ENCODE assay signal across 8 mouse cellular contexts in the genomic region with DNA sequence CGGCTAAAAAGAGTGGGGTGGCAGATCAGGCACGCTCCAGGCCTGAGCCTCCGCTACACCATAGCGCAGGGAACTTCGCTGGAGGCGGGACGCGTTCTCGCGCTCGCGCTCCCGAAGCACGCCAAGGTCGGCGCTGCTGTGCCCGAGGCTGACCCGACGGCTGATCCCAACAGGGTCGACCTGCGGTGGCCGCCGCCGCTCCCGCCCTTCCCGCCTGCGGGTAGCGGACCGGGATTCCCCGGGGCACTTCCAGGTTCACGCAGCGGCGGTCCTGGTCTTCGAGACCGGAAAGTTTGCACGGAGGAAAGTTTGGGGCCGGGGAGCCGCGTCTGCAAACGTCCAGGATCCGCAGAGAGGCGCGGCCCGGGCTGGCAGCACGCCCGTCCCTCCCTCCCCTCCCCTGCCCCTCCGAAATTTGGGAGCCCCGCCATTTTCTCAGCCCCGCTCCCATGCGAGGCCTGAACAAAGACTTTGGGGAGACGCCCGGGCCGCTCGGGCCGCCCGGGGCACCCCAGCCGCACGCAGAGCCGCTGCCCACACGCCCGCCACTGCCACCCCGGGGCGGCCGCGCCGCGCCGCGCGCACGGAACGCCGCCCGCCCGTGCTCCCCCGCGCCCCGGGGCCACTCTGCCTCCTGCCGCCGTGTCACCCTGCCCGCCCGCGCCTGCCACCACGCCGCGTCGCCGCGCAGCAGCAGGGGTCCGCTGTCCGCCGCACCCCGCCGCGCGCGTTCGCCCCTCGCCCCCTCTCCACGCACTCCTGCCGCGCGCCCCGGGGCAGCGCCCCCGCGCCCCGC. TPM values are rescaled to one million over a fixed set of nuclear protein-coding genes. Genes with fewer than 3 reads are reported as not detected.
DNase-seq lines count a peak whose midpoint lies in the region; ATAC-seq and TF ChIP-seq lines count a peak whose summit lies in the region.

No protein-coding gene starts in this region.

- H3K27me3 ChIP-seq in heart, embryonic 13.5 days (replicated peaks) = peaks cover 85% of the 10 kb centered on the region

- peak overlapping the region; percentile 41 for H3K4me3 ChIP-seq in cortical plate, adult 2 months (ENCODE audit: insufficient read depth, low read length)
- H3K4me3 ChIP-seq in heart, embryonic 13.5 days = peak overlapping the region; percentile 87

- DNase-seq in embryo, embryonic 10 days (ENCODE audit: low spot score) = peak; percentile 63
- DNase-seq in embryo, embryonic 10.5 days (ENCODE audit: low spot score) = no peak
- peak; percentile 29 for DNase-seq in MEL-GATA-1-ER (ENCODE audit: extremely low read depth, low read depth)
- DNase-seq in kidney, postnatal 10 days = peak; percentile 77
- peak; percentile 76 to 81 for DNase-seq in lung, postnatal 4 days
- DNase-seq in spleen, postnatal 4 days (ENCODE audit: low spot score in 2 of 2) = peak; percentile 66 to 86

- TF ChIP-seq CTCF in cortical plate, adult 2 months (IDR thresholded peaks at IDR 0.05; ENCODE audit: extremely low read depth, insufficient read depth, low read length) = no peak

- H3K4me1 ChIP-seq in cortical plate, adult 2 months (ENCODE audit: control insufficient read depth, insufficient read depth, low read length) = peaks cover 15% of the 10 kb centered on the region
- peaks cover 36% of the 10 kb centered on the region for H3K4me1 ChIP-seq in heart, embryonic 13.5 days

- peak overlapping the region; percentile 93 for H3K27ac ChIP-seq in cortical plate, adult 2 months (ENCODE audit: insufficient read depth, low read length)
- peak overlapping the region; percentile 85 for H3K27ac ChIP-seq in heart, embryonic 13.5 days (replicated peaks)

- no peak for ATAC-seq in heart, embryonic 13.5 days (ENCODE audit: extremely low read depth, insufficient number of reproducible peaks, low FRiP score, low TSS enrichment)

- peaks cover 8% of the 10 kb centered on the region for H3K36me3 ChIP-seq in heart, embryonic 13.5 days

- peak overlapping the region; percentile 98 for H3K9ac ChIP-seq in heart, embryonic 13.5 days

- H3K9me3 ChIP-seq in heart, embryonic 13.5 days = no peaks in the 10 kb centered on the region

- 1% methylated on average over 85 of the region's 108 CpGs for WGBS in heart, embryonic 13.5 days

- no peak for TF ChIP-seq POLR2A in cortical plate, adult 2 months (IDR thresholded peaks at IDR 0.05; ENCODE audit: extremely low read depth, insufficient read depth, low read length)

- H3K4me2 ChIP-seq in heart, embryonic 13.5 days = peak overlapping the region; percentile 87

RNA-seq across cellular contexts. Expression of a gene that starts 0.8 kb away (rescaled TPM):
- 82.8 and 89.1 TPM in 2 replicates for polyA plus RNA-seq in cortical plate, adult 2 months (2012; rRNA removed)
- 10.0 and 11.7 TPM in 2 replicates for polyA plus RNA-seq in heart, embryonic 13.5 days (2015; fragmentation: Nextera tagmentation; extraction: Ambion mirVana)

RNA-seq across cellular contexts. Expression of a gene that starts 23.3 kb away (rescaled TPM):
- polyA plus RNA-seq in cortical plate, adult 2 months (2012; rRNA removed) = 14.9 and 16.0 TPM in 2 replicates
- 6.3 and 6.6 TPM in 2 replicates for polyA plus RNA-seq in heart, embryonic 13.5 days (2015; fragmentation: Nextera tagmentation; extraction: Ambion mirVana)

RNA-seq across cellular contexts. Expression of a gene that starts 32.0 kb away (rescaled TPM):
- 26.0 and 31.2 TPM in 2 replicates for polyA plus RNA-seq in cortical plate, adult 2 months (2012; rRNA removed)
- 50.2 and 52.3 TPM in 2 replicates for polyA plus RNA-seq in heart, embryonic 13.5 days (2015; fragmentation: Nextera tagmentation; extraction: Ambion mirVana)

RNA-seq across cellular contexts. Expression of a gene that starts 41.1 kb away (rescaled TPM):
- 84.7 and 85.9 TPM in 2 replicates for polyA plus RNA-seq in cortical plate, adult 2 months (2012; rRNA removed)
- polyA plus RNA-seq in heart, embryonic 13.5 days (2015; fragmentation: Nextera tagmentation; extraction: Ambion mirVana) = 108 and 123 TPM in 2 replicates

RNA-seq across cellular contexts. Expression of a gene that starts 47.4 kb away (rescaled TPM):
- 437 and 467 TPM in 2 replicates for polyA plus RNA-seq in cortical plate, adult 2 months (2012; rRNA removed)
- polyA plus RNA-seq in heart, embryonic 13.5 days (2015; fragmentation: Nextera tagmentation; extraction: Ambion mirVana) = 711 and 772 TPM in 2 replicates
